Mouse (Mus musculus): ENCODE data around the gene Gm9745. TPM values are rescaled to one million over a fixed set of nuclear protein-coding genes. Genes with fewer than 3 reads are reported as not detected.
A peak's percentile ranks its signal among the peaks of the same experiment; 100 is the strongest.
"Not testable (repeated sequence)": the region's sequence is repeated elsewhere in the genome, so short reads cannot be mapped to it uniquely, and the experiment has no call there.

Gm9745 gene
- polyA plus RNA-seq, 1 experiment from 2014 or later, result not detected

GRCm38 (mm10) chr13:8962266-8962665 lies 14.2 kb upstream of the Gm9745 start:
- Histone ChIP-seq H3K27ac (ENCODE audit: low read length) (peak overlapping the region; percentile 55; the same call in 1 of the 2 replicates), H3K4me2 (ENCODE audit: low read depth, low read length) (peak overlapping the region; percentile 29)
- H3K9me3 ChIP-seq (replicated peaks; ENCODE audit: control insufficient read depth, low read length); H3K4me1 ChIP-seq (ENCODE audit: control insufficient read depth, insufficient read depth, low read length); H3K9ac ChIP-seq (ENCODE audit: low read length); ATAC-seq (replicated peaks; ENCODE audit: extremely low read depth, insufficient read depth, low FRiP score); H3K36me3 ChIP-seq (ENCODE audit: control insufficient read depth, insufficient read depth); H3K27me3 ChIP-seq (ENCODE audit: control insufficient read depth, insufficient read depth, low read length); H3K4me3 ChIP-seq (ENCODE audit: low read length): not testable (repeated sequence)
- 30% methylated on average over 5 of the region's 5 CpGs for WGBS

GRCm38 (mm10) chr13:8961128-8961888 lies 13.3 kb upstream of the Gm9745 start:
- peak overlapping the region; percentile 65 for H3K27ac ChIP-seq (ENCODE audit: low read length)
- ATAC-seq (replicated peaks; ENCODE audit: extremely low read depth, insufficient read depth, low FRiP score), result peak; percentile 60; the same call in 1 of the 2 replicates
- WGBS, result 57% methylated on average over 3 of the region's 3 CpGs

GRCm38 (mm10) chr13:8959554-8959953 lies 11.5 kb upstream of the Gm9745 start:
- not testable (repeated sequence) for H3K27me3 ChIP-seq (ENCODE audit: control insufficient read depth, insufficient read depth, low read length); H3K9ac ChIP-seq (ENCODE audit: low read length); H3K36me3 ChIP-seq (ENCODE audit: control insufficient read depth, insufficient read depth); H3K27ac ChIP-seq (ENCODE audit: low read length); ATAC-seq (replicated peaks; ENCODE audit: extremely low read depth, insufficient read depth, low FRiP score); H3K4me2 ChIP-seq (ENCODE audit: low read depth, low read length); H3K9me3 ChIP-seq (replicated peaks; ENCODE audit: control insufficient read depth, low read length); H3K4me1 ChIP-seq (ENCODE audit: control insufficient read depth, insufficient read depth, low read length); H3K4me3 ChIP-seq (ENCODE audit: low read length)
- WGBS, result 64% methylated on average over 5 of the region's 6 CpGs

More at GRCm38 (mm10) chr13:8961128-8961888, 13.3 kb upstream of the Gm9745 start:
- H3K36me3 ChIP-seq (ENCODE audit: control insufficient read depth, insufficient read depth); H3K4me3 ChIP-seq (ENCODE audit: low read length); H3K4me2 ChIP-seq (ENCODE audit: low read depth, low read length); H3K4me1 ChIP-seq (ENCODE audit: control insufficient read depth, insufficient read depth, low read length); H3K27me3 ChIP-seq (ENCODE audit: control insufficient read depth, insufficient read depth, low read length); H3K9ac ChIP-seq (ENCODE audit: low read length); H3K9me3 ChIP-seq (replicated peaks; ENCODE audit: control insufficient read depth, low read length): not testable (repeated sequence)

- ATAC-seq (replicated peaks; ENCODE audit: extremely low read depth, insufficient read depth, low FRiP score); H3K4me3 ChIP-seq (ENCODE audit: low read length); H3K36me3 ChIP-seq (ENCODE audit: control insufficient read depth, insufficient read depth); H3K4me2 ChIP-seq (ENCODE audit: low read depth, low read length); H3K27ac ChIP-seq (ENCODE audit: low read length); H3K9me3 ChIP-seq (replicated peaks; ENCODE audit: control insufficient read depth, low read length); H3K27me3 ChIP-seq (ENCODE audit: control insufficient read depth, insufficient read depth, low read length); H3K4me1 ChIP-seq (ENCODE audit: control insufficient read depth, insufficient read depth, low read length); H3K9ac ChIP-seq (ENCODE audit: low read length): not testable (repeated sequence)
- WGBS, result 60% methylated on average over 1 of the region's 5 CpGs
Observed at GRCm38 (mm10) chr13:8959058-8959457, 11.0 kb upstream of the Gm9745 start.

- H3K9me3 ChIP-seq (replicated peaks; ENCODE audit: control insufficient read depth, low read length); H3K4me1 ChIP-seq (ENCODE audit: control insufficient read depth, insufficient read depth, low read length); H3K36me3 ChIP-seq (ENCODE audit: control insufficient read depth, insufficient read depth); H3K4me2 ChIP-seq (ENCODE audit: low read depth, low read length); ATAC-seq (replicated peaks; ENCODE audit: extremely low read depth, insufficient read depth, low FRiP score); H3K4me3 ChIP-seq (ENCODE audit: low read length); H3K27me3 ChIP-seq (ENCODE audit: control insufficient read depth, insufficient read depth, low read length); H3K9ac ChIP-seq (ENCODE audit: low read length); H3K27ac ChIP-seq (ENCODE audit: low read length): not testable (repeated sequence)
- no CpG with 5 or more reads among the region's 5 CpGs for WGBS
Observed at GRCm38 (mm10) chr13:8956873-8957272, 8.8 kb upstream of the Gm9745 start.

GRCm38 (mm10) chr13:8955127-8955526 lies 7.1 kb upstream of the Gm9745 start:
- not testable (repeated sequence) for ATAC-seq (replicated peaks; ENCODE audit: extremely low read depth, insufficient read depth, low FRiP score); H3K27me3 ChIP-seq (ENCODE audit: control insufficient read depth, insufficient read depth, low read length); H3K4me3 ChIP-seq (ENCODE audit: low read length); H3K9me3 ChIP-seq (replicated peaks; ENCODE audit: control insufficient read depth, low read length); H3K36me3 ChIP-seq (ENCODE audit: control insufficient read depth, insufficient read depth); H3K9ac ChIP-seq (ENCODE audit: low read length); H3K4me1 ChIP-seq (ENCODE audit: control insufficient read depth, insufficient read depth, low read length); H3K27ac ChIP-seq (ENCODE audit: low read length); H3K4me2 ChIP-seq (ENCODE audit: low read depth, low read length)
- WGBS, result 72% methylated on average over 2 of the region's 2 CpGs

GRCm38 (mm10) chr13:8952563-8952962 lies 4.5 kb upstream of the Gm9745 start, which contains the start of gene Idi2:
Gene Idi2 (plus strand): TSS chr13:8952863.
- not testable (repeated sequence) for H3K9ac ChIP-seq (ENCODE audit: low read length); ATAC-seq (replicated peaks; ENCODE audit: extremely low read depth, insufficient read depth, low FRiP score); H3K4me1 ChIP-seq (ENCODE audit: control insufficient read depth, insufficient read depth, low read length); H3K9me3 ChIP-seq (replicated peaks; ENCODE audit: control insufficient read depth, low read length); H3K4me3 ChIP-seq (ENCODE audit: low read length); H3K4me2 ChIP-seq (ENCODE audit: low read depth, low read length); H3K27ac ChIP-seq (ENCODE audit: low read length); H3K27me3 ChIP-seq (ENCODE audit: control insufficient read depth, insufficient read depth, low read length); H3K36me3 ChIP-seq (ENCODE audit: control insufficient read depth, insufficient read depth)

- H3K4me1 ChIP-seq (ENCODE audit: control insufficient read depth, insufficient read depth, low read length); H3K4me2 ChIP-seq (ENCODE audit: low read depth, low read length): not testable (repeated sequence)
- WGBS, result no CpG with 5 or more reads among the region's 5 CpGs
Observed at GRCm38 (mm10) chr13:8943828-8944227, 4.2 kb downstream of the Gm9745 start.

GRCm38 (mm10) chr13:8941701-8942100 lies 6.3 kb downstream of the Gm9745 start:
- not testable (repeated sequence) for H3K4me2 ChIP-seq (ENCODE audit: low read depth, low read length); H3K4me1 ChIP-seq (ENCODE audit: control insufficient read depth, insufficient read depth, low read length); H3K36me3 ChIP-seq (ENCODE audit: control insufficient read depth, insufficient read depth); H3K9me3 ChIP-seq (replicated peaks; ENCODE audit: control insufficient read depth, low read length); H3K27me3 ChIP-seq (ENCODE audit: control insufficient read depth, insufficient read depth, low read length); ATAC-seq (replicated peaks; ENCODE audit: extremely low read depth, insufficient read depth, low FRiP score); H3K9ac ChIP-seq (ENCODE audit: low read length); H3K27ac ChIP-seq (ENCODE audit: low read length); H3K4me3 ChIP-seq (ENCODE audit: low read length)
- 33% methylated on average over 1 of the region's 5 CpGs for WGBS

More at GRCm38 (mm10) chr13:8943828-8944227, 4.2 kb downstream of the Gm9745 start:
- H3K9ac ChIP-seq (ENCODE audit: low read length); ATAC-seq (replicated peaks; ENCODE audit: extremely low read depth, insufficient read depth, low FRiP score); H3K36me3 ChIP-seq (ENCODE audit: control insufficient read depth, insufficient read depth); H3K4me3 ChIP-seq (ENCODE audit: low read length); H3K27me3 ChIP-seq (ENCODE audit: control insufficient read depth, insufficient read depth, low read length); H3K27ac ChIP-seq (ENCODE audit: low read length); H3K9me3 ChIP-seq (replicated peaks; ENCODE audit: control insufficient read depth, low read length): not testable (repeated sequence)
